Mouse (Mus musculus) layer of hippocampus, adult 2 months (tissue): ENCODE results near the gene Tat. TPM values are rescaled to one million over a fixed set of nuclear protein-coding genes. Genes with fewer than 3 reads are reported as not detected.
A peak's percentile ranks its signal among the peaks of the same experiment; 100 is the strongest.
"Not testable (repeated sequence)": the region's sequence is repeated elsewhere in the genome, so short reads cannot be mapped to it uniquely, and the experiment has no call there.

Source experiments
- DNase-seq, 2 experiments: peaks; one replicate each; pipeline ENCODE4 v3.0.0; 2022; ENCODE audit warnings: low spot score in 2 of 2
- H3K27ac ChIP-seq: fragments of 200-600 bp; 2 replicates; pipeline ENCODE4 v1.8.1; 2022
- H3K4me3 ChIP-seq: fragments of 200-600 bp; 2 replicates; pipeline ENCODE4 v1.8.1; 2022; ENCODE audit warnings: mild to moderate bottlenecking
- CTCF ChIP-seq: fragments of 200-600 bp; conservative IDR thresholded peaks from 2 replicates; pipeline ENCODE4 v1.8.1; 2022; ENCODE audit warnings: antibody characterized with exemption, mild to moderate bottlenecking, moderate library complexity
- total RNA-seq, 2 experiments: library from RNA; stranded (reverse); gene quantifications; 2 replicates each; pipeline ENCODE4 v1.2.3; 2021

Tat gene
- total RNA-seq, 2 experiments from 2014 or later, result not detected

DNA sequence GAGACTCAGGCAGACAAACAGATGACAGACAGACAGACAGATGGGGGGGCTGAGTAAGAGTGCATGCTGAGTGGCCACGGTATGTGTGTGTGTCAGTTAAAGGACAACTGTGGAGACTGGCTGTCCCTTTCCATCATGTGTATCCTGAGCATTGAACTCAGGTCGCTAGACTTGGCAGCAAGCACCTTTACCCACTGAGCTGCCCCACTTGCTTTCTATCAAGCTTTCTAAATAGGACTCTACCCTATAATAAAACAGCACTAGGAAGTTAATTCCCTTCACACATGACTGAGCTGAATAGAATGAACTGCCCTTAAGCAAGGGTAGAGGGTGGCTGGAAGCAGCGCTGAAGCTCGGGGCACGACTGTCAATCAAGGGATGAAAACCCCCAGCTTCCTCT lies 1.9 kb downstream of the Tat start:
- Histone ChIP-seq H3K27ac (no peak overlapping the region), H3K4me3 (no peak overlapping the region)
- no peak for DNase-seq
- no peak for TF ChIP-seq CTCF

DNA sequence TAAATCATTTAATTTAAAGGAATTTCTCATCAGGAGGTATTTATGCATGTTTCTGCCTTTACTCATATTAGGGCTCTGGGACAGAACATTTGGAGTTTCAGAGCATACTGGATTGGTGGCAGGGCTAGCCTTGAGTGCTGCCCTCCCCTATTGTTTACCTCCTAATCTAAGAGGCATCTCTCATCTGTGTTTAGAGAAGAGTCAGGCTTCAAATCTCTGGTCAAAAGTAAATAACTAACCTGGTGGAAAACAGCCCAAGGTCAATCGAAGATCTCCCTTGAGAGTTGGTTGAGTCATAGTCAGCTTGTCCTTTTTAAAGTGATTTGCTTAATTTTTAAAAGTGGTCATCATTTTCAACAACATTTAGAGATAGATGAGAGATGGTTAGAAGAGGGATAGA lies 2.7 kb downstream of the Tat start:
- DNase-seq, result no peak
- Histone ChIP-seq H3K4me3 (no peak overlapping the region), H3K27ac (no peak overlapping the region)
- TF ChIP-seq CTCF, result no peak

GRCm38 (mm10) chr8:109997381-109997780 lies 7.1 kb downstream of the Tat start:
- Histone ChIP-seq H3K4me3 (no peak overlapping the region), H3K27ac (no peak overlapping the region)
- DNase-seq, result no peak
- TF ChIP-seq CTCF, result no peak

DNA sequence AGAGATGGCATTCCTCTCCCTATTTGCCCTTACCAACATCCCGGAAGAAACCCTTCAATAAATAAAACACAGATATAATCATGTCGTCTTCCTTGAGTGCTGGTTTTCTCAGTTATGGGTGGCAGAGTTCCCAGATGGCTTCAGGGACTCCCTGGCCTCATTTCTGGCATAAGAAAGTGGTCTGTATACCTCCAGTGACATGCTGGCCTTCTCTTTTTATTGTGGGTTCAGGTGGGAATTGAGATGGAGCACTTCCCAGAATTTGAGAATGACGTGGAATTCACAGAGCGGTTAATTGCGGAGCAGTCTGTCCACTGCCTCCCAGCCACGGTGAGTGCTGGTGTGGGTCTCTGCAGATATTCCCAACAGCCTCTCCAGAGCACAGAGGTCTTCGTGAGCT lies 7.8 kb downstream of the Tat start:
- no peak for TF ChIP-seq CTCF
- no peak for DNase-seq
- no peak overlapping the region for H3K27ac ChIP-seq
- H3K4me3 ChIP-seq, result no peak overlapping the region

DNA sequence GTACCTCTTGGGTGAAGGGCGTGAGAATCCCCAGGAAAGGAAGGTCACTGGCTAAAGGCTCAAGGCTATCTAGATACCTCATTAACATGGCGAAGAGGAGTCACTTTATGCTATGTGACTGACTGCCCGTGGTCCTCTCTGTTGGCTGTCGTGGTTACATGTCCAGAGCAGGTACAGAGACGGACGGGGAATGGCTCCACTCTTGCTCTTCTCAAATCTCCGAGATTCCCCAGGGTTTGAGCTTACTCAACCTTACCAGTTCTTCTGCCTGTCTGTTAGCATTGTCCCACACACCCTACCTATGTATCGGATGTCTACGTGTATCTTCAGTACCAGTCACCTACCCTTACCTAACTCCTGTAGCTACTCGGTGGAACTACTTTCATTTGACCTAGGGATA lies 9.7 kb downstream of the Tat start:
- no peak for TF ChIP-seq CTCF
- H3K4me3 ChIP-seq, result no peak overlapping the region
- no peak overlapping the region for H3K27ac ChIP-seq
- DNase-seq, result no peak

- Histone ChIP-seq H3K27ac (no peak overlapping the region), H3K4me3 (no peak overlapping the region)
- peak; percentile 64 for TF ChIP-seq CTCF
- DNase-seq, result no peak
Observed at GRCm38 (mm10) chr8:110002953-110003352, 12.7 kb downstream of the Tat start.

- no peak for TF ChIP-seq CTCF
- Histone ChIP-seq H3K4me3 (no peak overlapping the region), H3K27ac (no peak overlapping the region)
- no peak for DNase-seq
Observed at GRCm38 (mm10) chr8:110004300-110004699, 14.1 kb downstream of the Tat start.

DNA sequence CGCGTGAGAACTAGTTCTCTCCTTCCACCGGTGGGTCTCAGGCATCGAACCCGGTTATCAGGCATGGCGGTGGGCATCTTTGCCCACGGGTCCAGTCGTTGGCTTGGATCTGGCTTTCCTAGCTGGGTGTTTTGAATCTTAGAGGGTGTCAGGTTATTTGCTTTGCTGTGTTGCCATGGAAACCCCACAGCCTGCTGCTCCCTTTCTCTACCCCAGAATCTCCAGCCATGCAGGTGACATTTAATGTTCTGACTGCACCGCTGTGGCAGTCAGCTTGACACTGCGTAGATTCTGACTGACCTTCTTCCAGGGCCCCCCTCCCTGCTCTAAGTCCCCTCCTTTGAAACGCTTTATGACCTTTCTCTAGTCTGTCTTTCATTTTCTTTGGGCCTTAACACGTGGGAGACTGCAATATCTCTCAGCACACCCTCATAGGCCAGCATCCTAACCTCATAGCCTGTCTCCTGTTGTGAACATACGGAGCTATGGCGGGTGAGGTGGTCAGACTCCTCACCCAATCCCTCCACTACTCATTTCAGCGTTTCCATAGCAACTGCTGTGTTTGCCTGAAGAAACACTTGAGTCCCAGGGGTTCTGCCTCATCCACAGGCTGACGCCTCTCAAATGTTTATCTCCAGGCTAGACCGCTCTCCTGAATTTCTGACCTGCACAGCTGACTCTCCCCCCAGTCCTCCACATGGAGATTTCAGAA lies 16.2 kb downstream of the Tat start:
- peak in 1 of 2 experiments; percentile 19 for DNase-seq
- H3K4me3 ChIP-seq, result no peak overlapping the region
- H3K27ac ChIP-seq, result peak overlapping the region; percentile 33
- no peak for TF ChIP-seq CTCF

DNA sequence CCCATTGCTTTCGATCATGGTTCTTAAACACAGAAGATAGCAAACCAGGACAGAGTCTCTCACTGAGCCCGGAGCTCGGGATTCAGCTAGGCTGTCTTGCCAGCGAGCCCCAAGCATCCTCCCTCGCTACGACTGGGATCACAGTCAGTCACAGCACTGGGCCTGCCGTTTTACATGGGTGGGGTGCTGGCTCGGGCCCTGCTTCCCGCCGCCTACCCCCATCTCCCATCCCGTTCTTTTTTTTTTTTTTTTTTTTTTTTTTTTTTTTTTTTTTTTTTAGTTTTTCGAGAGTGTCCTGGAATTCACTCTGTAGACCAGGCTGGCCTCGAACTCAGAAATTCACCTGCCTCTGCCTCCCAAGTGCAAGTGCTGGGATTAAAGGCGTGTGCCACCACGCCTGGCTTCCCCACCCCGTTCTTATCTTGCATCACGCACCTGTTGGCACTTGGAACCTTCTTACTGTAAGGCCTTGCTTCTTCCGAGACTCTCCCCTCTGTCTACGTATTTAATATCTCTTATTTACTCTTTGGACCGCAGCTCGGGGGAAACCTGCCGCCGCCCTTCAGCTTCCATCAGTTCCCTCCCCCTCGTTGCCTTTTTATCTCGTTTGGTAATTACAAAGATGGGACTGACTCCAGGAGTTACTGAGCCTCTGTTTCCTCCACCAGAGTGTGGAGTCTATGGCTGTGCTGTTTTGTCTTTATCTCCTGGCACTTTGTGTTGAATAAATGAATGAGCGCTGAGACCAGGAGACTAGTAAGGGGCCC lies 18.2 kb downstream of the Tat start:
- no peak for DNase-seq
- Histone ChIP-seq H3K4me3 (no peak overlapping the region), H3K27ac (no peak overlapping the region)
- no peak for TF ChIP-seq CTCF

GRCm38 (mm10) chr8:110008995-110009446 lies 18.8 kb downstream of the Tat start:
- no peak for DNase-seq
- no peak for TF ChIP-seq CTCF
- Histone ChIP-seq H3K4me3 (no peak overlapping the region), H3K27ac (no peak overlapping the region)

DNA sequence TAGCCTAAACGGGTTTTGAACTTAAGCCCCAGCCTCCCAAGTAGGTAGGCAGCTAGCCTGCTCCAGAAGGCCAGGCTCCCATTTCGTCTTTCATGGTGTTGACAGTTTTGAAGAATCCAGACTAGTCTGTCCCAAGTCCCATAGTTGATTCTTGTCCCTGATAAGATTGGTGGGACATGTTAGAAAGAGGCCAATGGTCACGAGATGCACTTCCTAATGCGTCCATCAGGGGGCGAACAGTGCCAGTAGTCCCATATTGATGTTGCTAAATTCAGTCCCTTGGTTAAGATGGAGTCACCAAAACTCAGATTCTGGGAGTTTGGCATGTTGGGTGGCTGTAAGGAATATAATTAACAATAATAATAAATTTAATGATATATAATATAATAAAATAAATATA lies 20.6 kb downstream of the Tat start:
- Histone ChIP-seq H3K27ac (no peak overlapping the region), H3K4me3 (no peak overlapping the region)
- TF ChIP-seq CTCF, result peak; percentile 79
- peak in 1 of 2 experiments; percentile 39 for DNase-seq

- TF ChIP-seq CTCF, result no peak
- DNase-seq, result no peak
- Histone ChIP-seq H3K27ac (no peak overlapping the region), H3K4me3 (no peak overlapping the region)
Observed at GRCm38 (mm10) chr8:110022081-110022480, 31.8 kb downstream of the Tat start.

DNA sequence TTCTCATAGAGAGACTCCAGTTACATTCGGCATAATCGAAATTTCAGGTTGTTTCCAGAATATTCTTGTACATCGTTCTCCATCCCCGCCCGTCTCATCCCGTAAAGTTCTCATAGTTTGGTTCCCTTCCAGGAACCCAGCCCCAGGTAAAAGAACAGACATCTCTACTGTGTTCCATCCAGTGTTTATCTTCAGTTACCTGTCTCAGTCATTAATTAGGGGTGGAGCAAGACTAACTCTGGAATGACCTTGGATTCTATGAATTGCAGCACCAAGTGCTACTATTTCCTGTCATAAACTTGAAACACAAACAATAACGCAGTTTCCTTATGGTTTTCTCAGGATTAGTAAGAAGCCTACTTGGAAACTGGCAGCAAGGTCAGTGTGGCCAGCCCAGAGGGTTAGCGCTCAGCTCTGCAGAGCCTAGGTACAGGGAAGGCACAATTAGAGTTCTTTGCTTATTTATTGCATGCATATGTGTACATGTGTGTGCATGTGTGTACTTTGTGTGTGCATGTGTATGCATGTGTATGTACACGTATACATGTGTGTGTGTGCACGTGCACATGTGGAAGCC lies 32.6 kb downstream of the Tat start:
- H3K4me3 ChIP-seq, result no peak overlapping the region
- no peak overlapping the region for H3K27ac ChIP-seq
- no peak for TF ChIP-seq CTCF
- no peak for DNase-seq

GRCm38 (mm10) chr8:110033771-110034170 lies 43.5 kb downstream of the Tat start:
- not testable (repeated sequence) for H3K27ac ChIP-seq, H3K4me3 ChIP-seq, DNase-seq
